Mouse (Mus musculus) forebrain, embryonic 11.5 days (tissue): ENCODE data around the gene Narfl. TPM values are rescaled to one million over a fixed set of nuclear protein-coding genes. Genes with fewer than 3 reads are reported as not detected.
"Not testable (repeated sequence)": the region's sequence is repeated elsewhere in the genome, so short reads cannot be mapped to it uniquely, and the experiment has no call there.

Experiments used
- ATAC-seq: fragments of 200-750 bp; cut with Nextera tagmentation; replicated peaks from 2 replicates; pipeline ENCODE4 v1.8.0; 2017; ENCODE audit warnings: moderate TSS enrichment; ENCODE audit not compliant: low FRiP score
- DNase-seq: peaks from one replicate; pipeline ENCODE4 v3.0.0-alpha.2; 2017; ENCODE audit warnings: low spot score
- H3K27ac ChIP-seq: fragments of 300-500 bp; sonication (generic); 2 replicates; pipeline ENCODE4 v1.5.1; 2014; ENCODE audit warnings: low read depth, low read length
- H3K27me3 ChIP-seq: fragments of 300-500 bp; sonication (generic); 2 replicates; pipeline ENCODE4 v1.6.1; 2014; ENCODE audit warnings: mild to moderate bottlenecking, low read length, mixed read lengths; ENCODE audit not compliant: control insufficient read depth, insufficient read depth
- H3K36me3 ChIP-seq: fragments of 300-500 bp; sonication (generic); 2 replicates; pipeline ENCODE4 v1.6.1; 2014; ENCODE audit warnings: mild to moderate bottlenecking, low read length, moderate library complexity, mixed read lengths; ENCODE audit not compliant: control insufficient read depth, insufficient read depth
- H3K4me1 ChIP-seq: fragments of 300-500 bp; sonication (generic); replicated peaks from 2 replicates; pipeline ENCODE4 v1.6.1; 2014; ENCODE audit warnings: low read length, mixed read lengths; ENCODE audit not compliant: control insufficient read depth, insufficient read depth
- H3K4me2 ChIP-seq: fragments of 300-500 bp; sonication (generic); 2 replicates; pipeline ENCODE4 v1.6.1; 2014; ENCODE audit warnings: low read depth, mild to moderate bottlenecking, low read length, moderate library complexity, mixed read lengths; ENCODE audit not compliant: severe bottlenecking
- H3K4me3 ChIP-seq: fragments of 300-500 bp; sonication (generic); 2 replicates; pipeline ENCODE4 v1.5.1; 2014; ENCODE audit warnings: low read depth, low read length
- H3K9ac ChIP-seq: fragments of 300-500 bp; sonication (generic); 2 replicates; pipeline ENCODE4 v1.6.1; 2014; ENCODE audit warnings: low read length
- H3K9me3 ChIP-seq: fragments of 300-500 bp; sonication (generic); 2 replicates; pipeline ENCODE4 v1.6.1; 2016; ENCODE audit warnings: low read length, mixed read lengths; ENCODE audit not compliant: control insufficient read depth
- WGBS: fragments of 180-500 bp; shearing (Covaris S2); extraction: QIAGEN DNeasy Blood & Tissue Kit; methylation state at CpG from one replicate; pipeline ENCODE4 v1.1.7; 2014; 5-methylcytosine and 5-hydroxymethylcytosine counted together
- polyA plus RNA-seq: library from polyadenylated mRNA; unstranded; fragments of >200 nt; fragmentation: Nextera tagmentation; extraction: Ambion mirVana; gene quantifications from 2 replicates; pipeline ENCODE4 v1.2.1, GENCODE M21; 2014

Gene Narfl
- polyA plus RNA-seq, 1 experiment from 2014 or later, result 24.5 TPM

- Histone ChIP-seq H3K36me3 (no peaks in the 10 kb centered on the region), H3K9me3 (no peaks in the 10 kb centered on the region), H3K4me3 (no peak overlapping the region), H3K27ac (no peak overlapping the region), H3K9ac (no peak overlapping the region), H3K4me1 (peaks cover 12% of the 10 kb centered on the region; the same call in 1 of the 2 replicates), H3K27me3 (no peaks in the 10 kb centered on the region), H3K4me2 (no peak overlapping the region)
- ATAC-seq, result no peak
- WGBS, result 5% methylated on average over 6 of the region's 6 CpGs
- peak; percentile 77 for DNase-seq
Measured at GRCm38 (mm10) chr17:25801029-25801428, 27.5 kb downstream of the Narfl start.

- WGBS, result 13% methylated on average over 10 of the region's 10 CpGs
Measured at GRCm38 (mm10) chr17:25802825-25803517, 29.4 kb downstream of the Narfl start.

GRCm38 (mm10) chr17:25806507-25806906 lies 32.9 kb downstream of the Narfl start:
- H3K36me3 ChIP-seq, result no peaks in the 10 kb centered on the region
- ATAC-seq (no peak), DNase-seq (no peak)
- no peaks in the 10 kb centered on the region for H3K9me3 ChIP-seq
- WGBS, result 92% methylated on average over 4 of the region's 4 CpGs
- no peak overlapping the region for H3K4me2 ChIP-seq
- H3K27ac ChIP-seq, result no peak overlapping the region
- H3K4me3 ChIP-seq, result no peak overlapping the region
- no peak overlapping the region for H3K9ac ChIP-seq
- no peaks in the 10 kb centered on the region for H3K27me3 ChIP-seq
- peaks cover 20% of the 10 kb centered on the region for H3K4me1 ChIP-seq

More at GRCm38 (mm10) chr17:25802825-25803517, 29.4 kb downstream of the Narfl start:
- no peaks in the 10 kb centered on the region for H3K27me3 ChIP-seq
- no peaks in the 10 kb centered on the region for H3K9me3 ChIP-seq
- H3K36me3 ChIP-seq, result no peaks in the 10 kb centered on the region
- H3K9ac ChIP-seq, result peak overlapping the region; percentile 44
- H3K27ac ChIP-seq, result peak overlapping the region; percentile 77
- no peak overlapping the region for H3K4me3 ChIP-seq
- H3K4me2 ChIP-seq, result peak overlapping the region; percentile 15; the same call in 1 of the 2 replicates
- DNase-seq, result peak; percentile 89
- ATAC-seq, result peak; percentile 90
- H3K4me1 ChIP-seq, result peaks cover 12% of the 10 kb centered on the region; the same call in 1 of the 2 replicates

DNA sequence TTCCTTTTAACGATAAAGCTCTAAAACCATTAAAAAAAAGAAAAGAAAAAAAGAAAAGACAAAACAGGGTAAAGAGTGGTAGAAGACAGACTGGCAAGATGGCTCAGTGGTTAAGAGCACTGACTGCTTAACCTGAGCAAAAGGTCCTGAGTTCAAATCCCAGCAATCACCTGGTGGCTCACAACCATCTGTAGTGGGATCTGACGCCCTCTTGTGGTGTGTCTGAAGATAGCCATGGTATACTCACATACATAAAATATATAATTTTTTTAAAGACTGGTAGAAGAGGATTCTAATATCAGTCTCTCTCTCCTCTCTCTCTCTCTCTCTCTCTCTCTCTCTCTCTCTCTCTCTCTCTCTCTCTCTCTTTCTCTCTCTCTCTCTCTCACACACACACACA lies 33.9 kb downstream of the Narfl start:
- H3K9me3 ChIP-seq, H3K27me3 ChIP-seq, H3K9ac ChIP-seq, H3K27ac ChIP-seq, ATAC-seq, DNase-seq, H3K36me3 ChIP-seq, H3K4me2 ChIP-seq, H3K4me3 ChIP-seq: not testable (repeated sequence)
- 43% methylated on average over 2 of the region's 2 CpGs for WGBS
- H3K4me1 ChIP-seq, result peaks cover 19% of the 10 kb centered on the region

DNA sequence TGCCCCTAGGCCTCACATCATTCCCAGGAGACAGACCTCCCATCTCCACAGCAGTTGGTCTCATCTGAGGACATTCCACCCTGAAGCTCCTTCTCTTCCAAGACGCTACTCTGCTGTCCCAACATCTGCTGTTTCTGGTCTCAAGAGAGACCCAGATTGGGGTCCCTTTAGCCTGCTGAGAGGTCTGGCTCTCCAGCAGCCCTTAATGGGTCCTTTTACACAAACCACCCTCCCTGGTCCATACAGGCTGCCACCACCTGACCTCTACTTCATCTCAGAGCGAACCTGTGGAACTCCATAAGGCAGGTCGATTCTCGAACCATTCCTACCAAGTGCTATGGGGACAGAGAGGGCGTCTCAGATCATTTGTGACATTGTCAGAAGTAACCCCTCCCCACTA lies 34.5 kb downstream of the Narfl start:
- WGBS, result 32% methylated on average over 5 of the region's 5 CpGs
- ATAC-seq, result no peak

DNA sequence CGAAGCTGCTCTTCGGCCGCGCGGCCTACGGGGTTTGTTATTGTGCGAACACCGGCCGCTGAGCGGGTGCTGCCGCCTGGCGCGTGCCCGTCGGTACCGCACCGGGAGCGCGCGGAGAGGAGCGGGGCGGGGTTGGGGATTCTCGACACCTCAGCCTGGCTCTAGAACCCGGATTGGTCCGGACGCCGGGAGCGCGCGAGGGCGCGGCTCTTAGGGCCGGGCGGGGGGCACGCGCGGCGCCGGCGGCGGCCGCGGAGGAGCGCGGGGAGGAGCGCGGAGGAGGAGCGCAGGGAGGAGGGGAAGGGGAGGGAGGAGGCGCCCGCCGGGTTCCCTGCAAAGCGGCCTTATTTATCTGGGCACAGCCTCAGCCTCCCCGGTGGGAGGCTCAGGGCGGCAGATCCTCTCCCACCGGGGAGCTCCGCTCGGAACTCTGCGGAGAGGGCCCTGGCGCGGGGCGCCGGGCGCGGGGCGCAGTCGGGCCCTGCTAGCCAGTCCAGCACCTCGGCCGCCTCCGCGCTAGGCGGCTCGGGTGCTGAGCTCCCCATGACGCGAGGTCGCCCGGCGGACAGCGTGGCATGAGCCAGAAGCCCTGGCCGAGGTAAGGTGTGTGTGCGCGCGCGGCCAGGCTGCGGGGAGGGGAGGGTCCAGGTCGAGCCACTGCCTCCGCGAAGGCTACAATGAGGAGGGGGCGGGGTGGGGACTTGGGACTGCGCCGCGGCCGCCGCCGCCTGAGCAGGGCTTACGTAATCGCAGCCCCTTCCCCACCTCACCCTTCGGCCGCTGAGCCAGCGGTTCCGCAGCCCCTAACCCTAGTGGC lies 35.4 kb downstream of the Narfl start, which contains the start of gene Fbxl16:
Gene Fbxl16 (plus strand): TSS at position 297 of the 817 bp plus-strand sequence.
- Histone ChIP-seq H3K27me3 (no peaks in the 10 kb centered on the region), H3K4me1 (peaks cover 9% of the 10 kb centered on the region)
- WGBS, result under 1% methylated on average over 89 of the region's 100 CpGs

More for the DNA sequence above, 34.5 kb downstream of the Narfl start:
- H3K4me3 ChIP-seq, result peak overlapping the region; percentile 81
- no peak overlapping the region for H3K27ac ChIP-seq
- H3K9ac ChIP-seq, result peak overlapping the region; percentile 95; the same call in 1 of the 2 replicates
- H3K27me3 ChIP-seq, result no peaks in the 10 kb centered on the region
- DNase-seq, result no peak
- peaks cover 15% of the 10 kb centered on the region for H3K4me1 ChIP-seq
- H3K36me3 ChIP-seq, result no peaks in the 10 kb centered on the region
- no peaks in the 10 kb centered on the region for H3K9me3 ChIP-seq
- peak overlapping the region; percentile 85 for H3K4me2 ChIP-seq

GRCm38 (mm10) chr17:25809606-25810340 lies 36.2 kb downstream of the Narfl start:
- Histone ChIP-seq H3K4me1 (peaks cover 9% of the 10 kb centered on the region), H3K4me3 (peak overlapping the region; percentile 81), H3K4me2 (peak overlapping the region; percentile 85), H3K36me3 (no peaks in the 10 kb centered on the region), H3K27ac (peak overlapping the region; percentile 89), H3K27me3 (no peaks in the 10 kb centered on the region), H3K9ac (peak overlapping the region; percentile 95), H3K9me3 (no peaks in the 10 kb centered on the region)
- ATAC-seq (peak; percentile 58), DNase-seq (peak; percentile 64)
- 8% methylated on average over 25 of the region's 25 CpGs for WGBS

More for the DNA sequence above, 35.4 kb downstream of the Narfl start, which contains the start of gene Fbxl16:
- DNase-seq (peak; percentile 93), ATAC-seq (peak; percentile 82)
- peak within 1 kb of the TSS; percentile 89 for H3K27ac ChIP-seq
- H3K4me3 ChIP-seq, result peak within 1 kb of the TSS; percentile 81
- H3K4me2 ChIP-seq, result peak within 1 kb of the TSS; percentile 85
- H3K9ac ChIP-seq, result peak within 1 kb of the TSS; percentile 95
- H3K36me3 ChIP-seq, result no peaks in the 10 kb centered on the region
- H3K9me3 ChIP-seq, result no peaks in the 10 kb centered on the region

DNA sequence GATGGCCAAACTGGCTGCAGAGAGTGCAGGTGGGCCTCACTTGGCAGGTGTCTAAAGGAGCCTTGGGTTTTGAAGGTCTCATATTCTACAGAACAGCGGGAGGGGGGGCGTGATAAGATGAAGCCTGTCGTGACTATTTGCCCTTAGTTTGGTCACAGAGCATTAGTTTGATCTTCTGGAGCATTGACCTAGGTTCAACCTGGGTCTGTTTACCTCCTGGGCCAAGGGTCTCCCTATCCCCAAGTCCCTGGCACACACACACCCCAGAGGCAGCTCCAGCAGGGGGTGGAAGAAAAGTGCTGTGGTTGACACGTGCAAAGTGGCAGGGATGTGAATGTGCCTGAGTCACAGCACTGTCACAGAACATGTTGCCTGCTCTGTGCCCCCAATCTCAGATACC lies 37.3 kb downstream of the Narfl start:
- DNase-seq (peak; percentile 47), ATAC-seq (no peak)
- 82% methylated on average over 4 of the region's 4 CpGs for WGBS
- Histone ChIP-seq H3K4me2 (no peak overlapping the region), H3K27me3 (no peaks in the 10 kb centered on the region), H3K9me3 (no peaks in the 10 kb centered on the region), H3K9ac (no peak overlapping the region), H3K4me3 (no peak overlapping the region), H3K27ac (no peak overlapping the region), H3K36me3 (no peaks in the 10 kb centered on the region), H3K4me1 (peaks cover 9% of the 10 kb centered on the region)
